Mouse (Mus musculus): Measurements from ENCODE around the gene Nisch. TPM values are rescaled to one million over a fixed set of nuclear protein-coding genes. Genes with fewer than 3 reads are reported as not detected.

Nisch gene
- total RNA-seq, 2 experiments from 2014 or later: 258 to 277 TPM

DNA sequence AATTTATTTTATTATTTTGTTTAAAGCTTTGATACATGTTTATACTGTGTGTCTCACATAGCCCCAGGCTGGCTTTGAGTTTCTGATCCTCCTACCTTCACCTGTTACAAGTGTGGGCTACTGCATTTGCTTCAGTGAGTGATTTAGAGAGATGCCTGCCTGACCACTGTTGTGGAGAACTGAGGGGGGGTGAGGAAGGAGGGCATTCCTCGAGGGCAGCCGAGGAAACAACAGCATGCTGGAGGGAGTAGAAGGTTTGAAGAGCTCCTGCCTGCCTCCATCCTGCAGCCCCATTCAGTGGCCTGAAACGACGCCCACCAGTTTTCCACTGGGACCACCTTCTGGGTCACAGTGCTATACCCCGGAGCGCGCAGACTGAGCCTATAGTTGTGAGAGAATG, 51.3 kb downstream of the Nisch start:
- DNase-seq (ENCODE audit: low spot score in 2 of 2): no peak

DNA sequence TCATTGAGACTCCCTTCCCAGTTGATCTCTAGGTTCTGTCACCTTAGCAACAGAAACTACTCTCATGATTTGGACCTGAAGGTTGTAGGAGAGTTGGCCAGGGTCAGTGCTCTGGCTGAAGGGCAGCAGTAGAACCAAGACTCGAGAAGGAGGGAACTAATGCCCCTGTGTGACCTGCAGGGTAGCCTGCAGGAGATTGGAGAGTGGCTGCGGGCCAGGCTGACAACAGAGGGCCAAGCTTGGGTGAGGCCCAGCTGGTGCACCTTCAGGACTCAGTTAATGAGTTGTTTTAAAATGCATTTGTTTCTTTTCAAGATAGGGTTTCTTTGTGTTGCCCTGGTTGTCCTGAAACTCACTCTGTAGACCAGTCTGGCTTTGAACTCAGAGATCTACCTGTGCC, 51.7 kb downstream of the Nisch start:
- no peak for DNase-seq (ENCODE audit: low spot score in 2 of 2)

DNA sequence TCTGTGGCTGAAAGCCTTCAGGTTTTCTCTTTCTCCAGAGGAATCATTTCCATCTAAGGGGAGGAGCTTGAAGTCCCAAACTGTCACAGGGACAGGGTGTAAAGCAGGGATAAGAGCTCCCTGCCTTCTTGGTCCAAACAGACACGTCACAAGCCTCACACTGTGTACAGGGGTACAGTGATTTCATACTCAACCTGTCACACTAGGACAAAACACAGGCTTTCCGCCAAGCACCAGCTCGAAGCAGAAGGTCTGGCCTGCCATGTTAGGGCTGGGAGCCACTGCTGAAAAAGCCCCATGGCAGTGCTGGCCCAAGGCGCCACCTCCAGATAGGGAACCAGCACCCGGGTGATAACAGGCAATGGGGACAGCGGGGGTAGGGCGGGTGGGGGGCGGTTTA, 52.7 kb downstream of the Nisch start:
- no peak for DNase-seq (ENCODE audit: low spot score in 2 of 2)

DNA sequence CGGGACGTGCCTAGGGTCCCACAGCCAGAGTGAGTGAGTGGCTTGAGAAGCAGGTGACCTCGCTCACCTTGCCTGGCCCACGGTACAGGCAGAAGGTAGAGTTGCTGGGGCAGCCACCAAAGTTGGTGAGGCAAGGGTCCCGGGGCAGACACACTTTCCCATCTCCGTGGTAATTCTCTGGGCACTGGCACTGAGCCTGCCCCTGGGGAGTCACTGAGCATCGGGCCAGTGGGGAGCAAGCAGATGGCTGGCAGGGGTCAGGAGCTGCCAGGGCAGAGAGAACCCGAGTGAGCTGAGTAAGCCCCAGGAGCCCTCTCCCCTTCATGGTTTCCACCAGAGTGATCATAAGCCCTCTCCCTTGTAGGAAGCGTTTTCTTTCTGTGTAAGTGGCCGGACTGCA, 55.1 kb downstream of the Nisch start:
- no peak for DNase-seq (ENCODE audit: low spot score in 2 of 2)

DNA sequence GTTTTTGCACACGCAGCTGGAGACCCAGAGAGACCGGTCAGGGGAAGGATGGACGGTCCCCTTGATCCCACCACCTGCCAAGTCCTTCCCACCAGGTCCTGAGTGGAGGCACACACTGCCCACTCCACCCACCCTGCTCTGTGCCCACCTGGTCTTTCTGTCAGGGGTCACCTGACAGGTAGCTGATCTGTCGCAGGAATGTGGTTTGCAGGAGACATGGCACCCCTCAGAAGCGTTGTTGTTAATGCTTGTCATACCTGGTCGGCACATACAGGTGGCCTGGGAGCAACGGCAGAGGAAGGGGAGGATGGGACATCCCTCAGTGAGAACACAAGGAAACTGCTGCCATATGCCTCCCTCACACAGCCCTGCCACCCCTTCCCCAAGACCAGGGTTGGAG, 55.6 kb downstream of the Nisch start:
- DNase-seq (ENCODE audit: low spot score in 2 of 2): no peak

DNA sequence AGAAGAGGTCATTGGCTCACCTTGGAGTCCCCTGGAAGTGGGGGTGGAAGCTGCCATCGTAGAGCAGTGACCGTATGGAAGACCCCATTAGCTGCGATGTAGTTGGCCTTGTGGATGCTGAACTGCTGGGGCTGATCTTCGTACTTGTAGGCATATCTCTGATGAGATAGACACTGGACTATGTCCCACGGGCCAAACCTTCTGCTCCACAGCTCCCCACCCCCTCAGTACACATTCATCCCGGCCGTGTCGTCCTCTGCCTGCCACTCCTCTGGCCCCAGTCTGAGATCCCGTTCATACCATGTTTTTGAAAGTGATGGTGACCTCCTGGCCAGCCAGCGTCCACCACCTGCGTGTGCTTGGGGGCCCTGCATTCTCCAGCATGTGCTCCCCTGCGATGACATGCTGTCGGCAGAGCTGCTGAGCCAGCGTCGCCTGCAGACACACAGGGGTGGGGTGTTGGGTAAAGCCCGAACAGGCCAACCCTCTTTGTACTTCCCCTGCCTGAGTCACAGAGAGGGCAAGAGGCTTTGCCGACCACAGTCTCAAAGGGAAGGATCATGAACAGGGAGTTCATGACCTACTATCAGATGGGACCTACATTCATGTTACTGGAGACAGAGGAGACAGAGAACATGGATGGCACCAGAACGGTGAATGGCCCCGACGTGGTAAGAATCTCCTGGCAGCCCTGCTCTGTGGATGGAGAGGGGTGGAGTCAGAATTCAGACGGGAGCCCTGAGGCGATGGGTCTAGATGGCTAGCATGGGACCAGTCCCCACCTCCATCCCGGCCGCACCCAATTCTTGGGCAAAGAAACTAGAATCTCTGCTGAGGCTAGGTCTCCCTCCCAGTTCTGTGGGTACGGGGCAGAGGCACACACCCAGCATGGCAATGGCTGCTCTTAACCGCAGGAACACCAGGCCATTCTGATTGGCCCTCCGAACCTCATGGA, 56.3 kb downstream of the Nisch start:
- DNase-seq (ENCODE audit: low spot score in 2 of 2): no peak

DNA sequence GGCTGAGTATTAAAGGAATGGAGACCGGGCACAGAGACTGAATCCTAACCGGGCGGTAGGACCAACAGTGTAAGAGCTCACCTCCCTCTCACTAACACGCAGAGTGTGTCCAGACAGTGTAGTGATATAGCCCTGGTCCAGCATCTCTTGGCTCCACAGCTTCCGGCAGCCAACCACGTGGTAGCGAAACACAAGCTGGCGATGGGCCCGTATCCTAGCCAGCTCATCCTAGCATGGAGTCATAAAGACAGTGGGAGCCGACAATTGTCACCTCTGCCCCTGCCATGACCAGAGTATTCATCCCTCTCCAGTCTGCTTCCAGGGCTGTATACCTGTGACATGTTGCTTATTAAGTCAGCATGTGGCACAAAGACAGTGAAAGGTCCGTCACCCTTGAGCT, 71.1 kb downstream of the Nisch start:
- no peak for DNase-seq (ENCODE audit: low spot score in 2 of 2)

DNA sequence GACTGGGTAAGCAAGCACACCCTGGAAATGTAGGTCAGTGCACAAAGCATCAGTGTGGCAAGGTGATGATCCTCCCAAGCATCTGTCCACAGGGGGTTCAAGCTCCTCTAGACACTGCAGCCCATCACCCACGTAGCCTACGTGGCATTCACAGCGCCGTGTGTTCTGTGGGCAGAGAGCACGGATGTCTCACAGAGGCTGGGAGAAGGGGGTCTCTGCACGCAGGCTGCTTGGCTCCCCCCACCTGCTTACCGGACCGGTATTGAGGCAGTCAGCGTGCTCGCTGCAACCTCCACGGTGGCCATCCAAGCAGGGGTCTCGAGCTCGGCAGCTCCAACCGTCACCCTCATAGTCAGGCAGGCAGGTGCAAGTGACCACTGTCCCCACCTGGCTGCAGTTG, 75.7 kb downstream of the Nisch start:
- DNase-seq (ENCODE audit: low spot score in 2 of 2): no peak

DNA sequence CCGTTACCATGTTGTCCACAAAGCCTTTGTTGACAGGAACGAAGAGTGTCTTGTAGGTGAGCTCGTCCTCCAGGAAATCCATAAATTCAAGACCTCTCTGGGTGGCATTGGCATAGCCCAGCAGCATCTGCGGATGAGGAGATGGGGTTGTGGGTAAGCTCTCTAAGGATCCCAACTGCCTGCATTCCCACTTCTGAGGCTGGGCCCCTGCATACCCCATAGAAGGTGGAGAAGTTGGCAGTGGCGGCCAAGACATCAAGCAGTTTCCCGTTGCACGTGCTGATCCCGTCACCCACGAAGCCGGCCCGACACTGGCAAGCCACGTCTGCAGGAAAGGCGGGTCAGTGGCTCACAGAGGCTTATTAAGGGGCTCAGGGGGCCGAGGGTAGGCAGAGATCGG, 76.6 kb downstream of the Nisch start:
- DNase-seq (ENCODE audit: low spot score in 2 of 2): no peak

DNA sequence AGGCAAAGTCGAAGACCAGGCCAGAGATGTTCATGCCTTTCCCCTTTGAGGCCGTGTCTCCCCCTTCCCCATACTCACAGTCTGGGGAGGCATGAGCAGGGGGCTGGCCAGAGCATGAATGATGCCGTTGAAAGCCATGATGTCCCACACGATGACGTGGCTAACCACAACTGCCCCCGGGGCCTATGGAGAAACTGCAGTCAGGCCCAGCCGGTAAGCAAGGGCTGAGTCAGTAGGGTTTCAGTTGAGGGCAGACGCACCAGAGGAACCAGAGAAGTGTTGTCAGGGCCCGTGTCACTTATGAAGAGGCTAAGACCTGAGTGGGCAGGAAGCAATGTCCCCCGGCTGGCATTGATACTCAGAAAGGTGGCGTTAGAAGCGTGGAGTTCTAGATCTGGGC, 77.1 kb downstream of the Nisch start:
- no peak for DNase-seq (ENCODE audit: low spot score in 2 of 2)

DNA sequence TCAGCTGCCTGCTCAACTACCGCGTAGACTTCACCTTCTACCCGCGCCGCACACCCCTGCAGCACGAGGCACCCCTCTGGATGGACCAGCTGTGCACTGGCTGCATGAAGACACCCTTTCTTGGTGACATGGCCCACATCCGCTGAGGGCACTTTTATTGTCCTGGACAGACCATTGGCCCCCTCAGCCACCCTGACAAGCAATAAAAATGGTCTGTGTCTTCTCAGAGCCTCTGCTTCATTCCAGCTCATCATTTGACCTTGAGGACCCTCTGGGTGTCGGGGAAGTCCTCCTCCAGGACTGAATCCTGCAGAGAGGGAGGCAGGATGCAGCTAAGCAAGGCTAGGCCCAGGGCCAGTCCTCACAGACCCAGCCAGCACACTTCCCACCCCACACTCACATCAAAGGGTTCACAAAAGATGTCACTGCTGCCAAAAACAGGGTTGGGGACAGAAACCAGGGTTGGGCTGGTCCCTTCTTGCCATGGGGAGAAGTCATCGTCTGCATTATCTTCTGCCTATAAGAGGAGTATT, 77.8 kb downstream of the Nisch start:
- DNase-seq (ENCODE audit: low spot score in 2 of 2): no peak

DNA sequence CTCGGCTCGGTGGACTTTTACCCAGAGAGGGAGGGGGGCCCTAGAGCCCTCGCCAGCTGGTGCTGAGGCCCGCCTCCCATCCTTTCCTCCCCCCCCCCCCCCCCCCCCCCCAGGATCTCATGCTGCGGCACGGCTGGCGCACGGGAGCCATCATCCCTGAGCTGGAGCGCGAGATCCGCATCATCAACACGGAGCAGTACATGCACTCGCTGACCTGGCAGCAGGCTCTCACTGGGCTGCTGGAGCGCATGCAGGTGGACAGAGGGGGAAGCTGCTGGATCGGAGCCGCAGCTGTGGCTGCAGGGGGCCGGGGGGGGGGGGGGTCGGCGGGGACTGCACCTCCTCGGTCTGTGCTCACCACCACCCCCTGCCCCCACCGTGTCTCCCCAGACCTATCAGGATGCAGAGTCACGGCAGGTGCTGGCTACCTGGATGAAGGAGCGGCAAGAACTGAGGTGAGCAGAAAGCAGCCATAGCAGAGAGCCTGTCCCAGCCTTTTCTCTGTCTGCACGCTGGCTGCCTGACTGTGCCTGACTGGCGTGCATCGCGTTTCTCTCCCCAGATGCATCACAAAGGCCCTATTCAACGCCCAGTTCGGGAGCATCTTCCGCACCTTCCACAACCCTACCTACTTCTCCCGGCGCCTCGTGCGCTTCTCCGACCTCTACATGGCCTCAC, 78.4 kb downstream of the Nisch start:
- DNase-seq (ENCODE audit: low spot score in 2 of 2): no peak

DNA sequence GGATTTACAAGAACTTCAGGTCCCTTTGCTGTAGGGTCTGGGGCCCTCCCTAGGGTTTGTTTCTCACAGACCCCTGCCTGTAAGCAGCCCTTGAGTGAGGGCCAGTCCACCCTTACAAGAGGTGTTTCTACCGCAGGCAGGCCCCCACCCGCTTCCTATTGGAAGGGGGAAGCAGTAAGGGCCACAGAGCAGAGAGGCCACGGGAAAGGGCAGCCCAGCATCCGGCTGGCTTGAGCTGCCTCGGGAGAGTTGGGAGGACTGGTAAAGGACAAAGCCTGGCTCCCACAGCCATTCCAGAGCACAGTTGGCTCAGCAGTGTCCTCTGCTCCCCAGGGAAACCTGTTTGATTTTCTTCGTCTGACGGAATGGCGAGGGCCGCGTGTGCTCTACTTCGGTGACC, 79.0 kb downstream of the Nisch start:
- DNase-seq (ENCODE audit: low spot score in 2 of 2): no peak

DNA sequence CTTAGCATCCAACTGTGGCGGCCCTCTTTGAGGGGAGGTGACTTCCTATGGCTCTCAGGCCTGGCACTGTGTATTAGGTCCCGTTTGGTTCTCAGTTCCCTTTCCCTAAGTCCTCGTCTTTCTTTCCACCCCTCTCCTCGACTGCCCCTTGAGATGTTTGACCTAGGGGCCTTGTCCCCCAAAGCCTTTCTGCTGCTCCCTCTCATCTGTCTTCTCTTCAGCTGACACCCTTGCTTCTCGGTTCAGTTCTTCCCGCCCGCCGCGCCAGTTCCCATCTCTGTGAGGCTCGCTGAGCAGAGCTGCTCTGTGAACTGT, 79.5 kb downstream of the Nisch start:
- DNase-seq (ENCODE audit: low spot score in 2 of 2): no peak

DNA sequence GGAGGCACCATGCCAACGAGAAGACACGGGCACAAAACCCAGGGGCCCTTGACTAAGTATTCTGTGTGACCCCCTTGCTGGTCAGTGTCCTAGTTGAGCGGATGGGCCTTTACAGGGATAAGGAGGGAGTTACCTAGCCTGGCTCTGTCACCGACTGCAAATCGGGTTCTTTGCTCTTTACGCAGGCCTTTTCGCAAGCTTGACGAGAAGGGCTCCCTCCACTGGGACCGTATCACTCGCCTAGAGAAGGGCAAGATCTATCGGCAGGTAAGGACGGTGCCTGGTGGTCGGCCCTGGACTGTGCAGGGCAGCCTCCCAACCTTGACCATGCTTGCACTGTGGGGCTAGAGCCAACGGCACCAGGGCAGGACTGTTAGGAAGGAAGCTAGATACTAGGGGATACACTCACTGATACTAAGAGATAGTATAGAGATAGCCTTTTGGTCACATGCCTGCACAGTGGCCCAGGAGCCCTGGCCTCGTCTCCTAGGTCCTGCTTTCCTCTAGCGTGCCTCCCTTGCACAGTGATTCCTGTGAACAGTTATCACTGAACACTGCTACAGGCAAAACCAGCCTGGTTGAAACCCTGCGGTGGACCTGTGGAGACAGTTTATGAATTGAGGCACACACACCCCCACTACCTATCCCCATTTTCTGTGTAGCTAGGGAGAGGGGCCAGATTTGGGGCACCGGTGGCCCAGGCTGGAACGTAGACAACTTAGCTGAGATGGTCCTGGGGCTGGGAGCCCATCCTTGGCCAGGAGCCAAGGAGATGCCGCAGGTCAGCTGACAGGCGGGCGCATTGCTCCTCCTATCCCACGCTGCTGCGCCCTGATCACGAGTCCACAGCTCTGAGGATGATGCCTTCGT, 80.1 kb downstream of the Nisch start:
- DNase-seq (ENCODE audit: low spot score in 2 of 2): no peak

DNA sequence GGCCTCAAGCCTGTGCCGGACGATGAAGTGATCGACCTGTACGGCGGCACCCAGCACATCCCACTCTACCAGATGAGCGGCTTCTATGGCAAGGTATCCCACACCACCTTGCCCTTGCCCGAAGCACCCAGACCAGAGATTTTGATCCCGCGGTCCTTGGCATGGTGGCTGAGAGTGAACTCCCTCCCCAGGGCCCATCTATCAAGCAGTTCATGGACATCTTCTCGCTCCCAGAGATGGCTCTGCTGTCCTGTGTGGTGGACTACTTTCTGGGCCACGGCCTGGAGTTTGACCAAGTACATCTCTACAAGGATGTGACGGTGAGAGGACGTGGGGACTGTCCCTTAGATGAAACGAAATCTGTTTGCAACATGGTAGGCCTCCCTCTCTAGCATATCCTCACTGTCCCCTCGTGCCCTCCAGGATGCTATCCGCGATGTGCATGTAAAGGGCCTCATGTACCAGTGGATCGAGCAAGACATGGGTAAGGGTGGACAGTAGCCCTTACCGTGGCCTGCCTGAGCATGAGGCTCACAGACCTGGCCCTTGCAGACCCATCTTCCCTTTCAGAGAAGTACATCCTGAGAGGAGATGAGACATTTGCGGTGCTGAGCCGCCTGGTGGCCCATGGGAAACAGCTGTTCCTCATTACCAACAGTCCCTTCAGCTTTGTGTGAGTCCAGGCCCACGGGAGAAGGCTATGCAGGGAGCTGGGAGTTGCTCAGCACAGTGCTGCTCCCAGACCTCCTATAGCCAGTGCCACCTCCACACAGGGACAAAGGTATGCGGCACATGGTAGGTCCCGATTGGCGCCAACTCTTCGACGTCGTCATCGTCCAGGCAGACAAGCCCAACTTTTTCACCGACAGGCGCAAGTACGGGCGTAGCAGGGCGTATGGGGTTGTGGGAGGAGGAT, 81.0 kb downstream of the Nisch start:
- no peak for DNase-seq (ENCODE audit: low spot score in 2 of 2)

DNA sequence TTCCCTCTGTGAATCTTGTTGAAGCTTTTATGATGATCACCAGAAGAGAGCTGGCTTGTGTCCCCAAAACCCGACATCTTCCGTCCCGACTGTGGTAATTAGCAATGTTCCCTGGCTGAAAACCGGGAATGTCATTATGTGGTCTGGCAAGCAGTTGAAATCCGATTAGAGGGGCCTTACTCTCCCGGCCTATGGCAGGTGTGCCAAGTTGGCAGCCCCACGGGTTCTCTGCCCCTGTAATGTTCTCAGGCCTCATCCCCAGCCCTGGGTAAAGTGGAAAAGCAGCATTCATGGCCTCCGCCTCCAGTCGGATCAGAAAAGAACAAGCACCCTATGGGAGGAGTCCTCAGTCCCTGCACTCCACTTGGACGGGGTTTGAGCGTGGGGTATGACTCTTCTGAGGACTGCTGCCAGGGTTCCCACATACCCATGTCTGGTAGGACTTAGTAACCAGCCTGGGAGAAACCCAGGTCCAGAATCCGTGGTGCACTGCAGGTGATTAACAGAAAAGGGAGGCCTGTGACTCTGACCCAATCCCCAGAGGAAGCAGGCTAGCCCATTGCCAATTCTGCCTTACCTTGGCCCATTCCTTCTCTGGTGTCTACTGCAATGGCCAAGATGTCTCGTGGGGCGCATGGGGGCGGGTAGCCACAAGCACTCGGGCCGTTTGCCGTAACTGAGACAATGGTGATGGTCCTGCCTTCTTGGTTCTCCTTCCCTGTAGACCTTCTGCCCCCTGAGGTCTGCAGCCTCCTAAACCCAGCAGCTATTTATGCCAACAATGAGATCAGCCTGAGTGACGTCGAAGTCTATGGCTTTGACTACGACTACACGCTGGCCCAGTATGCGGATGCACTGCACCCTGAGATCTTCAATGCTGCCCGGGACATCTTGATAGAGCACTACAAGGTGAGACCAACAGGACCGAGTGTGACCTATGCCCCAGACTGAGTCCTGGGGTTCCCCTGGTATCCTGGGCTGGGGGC, 82.4 kb downstream of the Nisch start:
- no peak for DNase-seq (ENCODE audit: low spot score in 2 of 2)

DNA sequence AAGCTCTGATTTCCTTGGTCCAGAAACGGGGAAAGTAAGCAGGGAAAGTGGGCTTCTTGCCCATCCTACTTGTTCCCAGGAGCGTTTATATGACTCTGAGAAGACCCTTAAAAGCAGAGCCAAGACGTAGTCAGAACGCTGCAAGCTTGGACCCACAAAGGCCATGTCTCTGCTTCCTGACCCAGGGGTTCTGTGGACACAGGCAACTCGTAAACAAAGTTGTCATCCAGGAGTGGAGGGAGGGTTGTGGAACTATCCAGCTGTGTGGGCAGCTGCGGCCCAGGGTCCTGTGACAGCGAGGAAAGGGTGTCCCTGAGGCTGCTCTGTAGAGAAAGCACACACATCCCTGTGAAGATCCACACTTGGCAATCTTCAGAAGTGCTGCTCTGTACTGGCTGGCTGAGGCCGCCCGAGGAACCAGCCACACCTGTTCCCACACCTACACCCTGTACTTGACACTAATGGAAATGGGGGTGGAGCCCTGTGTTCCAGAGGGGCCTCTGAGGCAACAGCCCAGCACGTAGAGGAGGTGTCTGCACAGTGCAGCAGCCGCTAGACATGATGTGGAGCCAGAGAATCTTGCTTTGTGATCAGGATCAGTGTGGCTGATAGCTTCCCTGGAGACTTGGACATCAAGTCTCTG, 83.6 kb downstream of the Nisch start:
- no peak for DNase-seq (ENCODE audit: low spot score in 2 of 2)

DNA sequence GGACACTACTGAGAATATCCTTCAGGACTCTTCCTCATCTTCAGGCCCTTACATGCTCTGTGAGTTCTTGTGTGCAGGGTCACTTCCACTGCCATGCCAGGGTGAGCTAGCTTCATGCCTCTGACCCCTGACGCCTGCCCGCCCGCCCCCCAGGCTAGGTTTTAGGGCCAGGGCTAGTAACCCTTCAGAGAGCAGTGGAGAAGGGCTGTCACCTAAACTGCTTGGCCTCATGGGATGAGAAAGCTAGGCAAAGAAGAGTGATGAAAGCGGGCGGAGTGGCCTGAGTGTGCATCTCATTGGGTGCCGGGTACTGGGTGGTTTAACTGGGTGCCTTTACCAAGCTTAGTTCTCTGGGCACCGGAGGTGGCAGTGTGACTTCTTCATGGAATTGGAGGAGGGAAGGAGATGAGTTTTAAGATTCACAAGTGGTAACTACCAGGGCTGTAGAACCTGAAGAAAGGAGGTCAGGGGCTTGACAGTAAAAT, 84.2 kb downstream of the Nisch start:
- DNase-seq (ENCODE audit: low spot score in 2 of 2): no peak
